Mouse (Mus musculus) megakaryocyte, embryonic 14.5 days (primary cell): ENCODE data around the gene Ppm1k. TPM values are rescaled to one million over a fixed set of nuclear protein-coding genes. Genes with fewer than 3 reads are reported as not detected.

Experiments
- H3K27me3 ChIP-seq: replicated peaks from 2 replicates; pipeline ENCODE3; 2012; ENCODE audit warnings: inconsistent platforms
- H3K36me3 ChIP-seq: replicated peaks from 2 replicates; pipeline ENCODE3; 2012; ENCODE audit warnings: low read length, inconsistent platforms, mixed read lengths
- H3K4me1 ChIP-seq: 2 replicates; pipeline ENCODE4 v1.6.1; 2012; ENCODE audit warnings: inconsistent platforms
- H3K4me3 ChIP-seq: replicated peaks from 2 replicates; pipeline ENCODE3; 2012; ENCODE audit warnings: moderate library complexity, mild to moderate bottlenecking, inconsistent platforms
- H3K9me3 ChIP-seq: 2 replicates; pipeline ENCODE4 v1.6.1; 2012; ENCODE audit warnings: inconsistent platforms
- FLI1 ChIP-seq: IDR thresholded peaks from 2 replicates; pipeline ENCODE4 v1.6.1; 2012; ENCODE audit warnings: low read length, inconsistent platforms, mixed read lengths
- GATA1 ChIP-seq: IDR thresholded peaks from 3 replicates; pipeline ENCODE4 v1.6.1; 2012; ENCODE audit warnings: mixed read lengths, low read length, inconsistent platforms, borderline replicate concordance
- polyA plus RNA-seq: library from polyadenylated mRNA; stranded (reverse); fragments of >175 nt; gene quantifications from 2 replicates; pipeline ENCODE4 v1.2.3, GENCODE M21; 2012; ENCODE audit warnings: low replicate concordance; ENCODE audit not compliant: insufficient read depth

Gene Ppm1k
- polyA plus RNA-seq, result 0.08 TPM in 1 of 2 replicates, not detected in the other

GRCm38 (mm10) chr6:57535386-57535936 is at the start of gene Ppm1k:
TSS of gene Ppm1k (minus strand) at chr6:57535468.
- no peaks in the 10 kb centered on the region for H3K9me3 ChIP-seq

GRCm38 (mm10) chr6:57582356-57582755 is 47.1 kb upstream of the Ppm1k start:
- peaks cover 27% of the 10 kb centered on the region for H3K36me3 ChIP-seq
- H3K9me3 ChIP-seq, result no peaks in the 10 kb centered on the region
- peaks cover 7% of the 10 kb centered on the region for H3K4me1 ChIP-seq
- no peak for TF ChIP-seq FLI1
- no peak for TF ChIP-seq GATA1
- peak overlapping the region; percentile 83 for H3K4me3 ChIP-seq
- no peaks in the 10 kb centered on the region for H3K27me3 ChIP-seq

More at GRCm38 (mm10) chr6:57535386-57535936, at the start of gene Ppm1k:
- peaks cover 37% of the 10 kb centered on the region for H3K4me1 ChIP-seq
- H3K27me3 ChIP-seq, result no peaks in the 10 kb centered on the region
- peak within 1 kb of the TSS; percentile 93 for H3K4me3 ChIP-seq
- no peaks in the 10 kb centered on the region for H3K36me3 ChIP-seq
- TF ChIP-seq GATA1, result no peak

GRCm38 (mm10) chr6:57581595-57581994 is 46.3 kb upstream of the Ppm1k start:
- Histone ChIP-seq H3K9me3 (no peaks in the 10 kb centered on the region), H3K27me3 (no peaks in the 10 kb centered on the region), H3K36me3 (peaks cover 23% of the 10 kb centered on the region), H3K4me1 (peaks cover 7% of the 10 kb centered on the region), H3K4me3 (peak overlapping the region; percentile 95)
- TF ChIP-seq FLI1, result no peak
- no peak for TF ChIP-seq GATA1

GRCm38 (mm10) chr6:57580881-57581548 is 45.7 kb upstream of the Ppm1k start, which contains the start of gene Herc6:
TSS of gene Herc6 (plus strand) at chr6:57581000.
- TF ChIP-seq GATA1 (no peak), FLI1 (peak; percentile 26; the same call in 1 of the 2 replicates)
- H3K4me3 ChIP-seq, result peak within 1 kb of the TSS; percentile 95
- peaks cover 7% of the 10 kb centered on the region for H3K4me1 ChIP-seq

GRCm38 (mm10) chr6:57571587-57571986 is 36.3 kb upstream of the Ppm1k start:
- Histone ChIP-seq H3K27me3 (no peaks in the 10 kb centered on the region), H3K9me3 (no peaks in the 10 kb centered on the region), H3K36me3 (no peaks in the 10 kb centered on the region), H3K4me1 (peaks cover 11% of the 10 kb centered on the region), H3K4me3 (no peak overlapping the region)
- no peak for TF ChIP-seq FLI1
- no peak for TF ChIP-seq GATA1

More at GRCm38 (mm10) chr6:57580881-57581548, 45.7 kb upstream of the Ppm1k start, which contains the start of gene Herc6:
- Histone ChIP-seq H3K36me3 (peaks cover 18% of the 10 kb centered on the region), H3K27me3 (no peaks in the 10 kb centered on the region), H3K9me3 (no peaks in the 10 kb centered on the region)

- H3K27me3 ChIP-seq, result no peaks in the 10 kb centered on the region
- H3K4me1 ChIP-seq, result peaks cover 11% of the 10 kb centered on the region
- TF ChIP-seq FLI1 (no peak), GATA1 (no peak)
- H3K36me3 ChIP-seq, result no peaks in the 10 kb centered on the region
- no peak overlapping the region for H3K4me3 ChIP-seq
- H3K9me3 ChIP-seq, result no peaks in the 10 kb centered on the region
These were observed 35.1 kb upstream of the Ppm1k start for GRCm38 (mm10) chr6:57570170-57570974.

- Histone ChIP-seq H3K9me3 (no peaks in the 10 kb centered on the region), H3K27me3 (no peaks in the 10 kb centered on the region), H3K4me3 (no peak overlapping the region), H3K4me1 (peaks cover 8% of the 10 kb centered on the region), H3K36me3 (no peaks in the 10 kb centered on the region)
- TF ChIP-seq GATA1, result no peak
- no peak for TF ChIP-seq FLI1
These were observed 32.4 kb upstream of the Ppm1k start for GRCm38 (mm10) chr6:57567630-57568029.

GRCm38 (mm10) chr6:57565452-57565851 is 30.2 kb upstream of the Ppm1k start:
- Histone ChIP-seq H3K9me3 (peaks cover 12% of the 10 kb centered on the region), H3K4me3 (no peak overlapping the region)
- TF ChIP-seq GATA1 (no peak), FLI1 (no peak)

GRCm38 (mm10) chr6:57563454-57563853 is 28.2 kb upstream of the Ppm1k start:
- Histone ChIP-seq H3K27me3 (no peaks in the 10 kb centered on the region), H3K36me3 (no peaks in the 10 kb centered on the region), H3K9me3 (peaks cover 16% of the 10 kb centered on the region), H3K4me1 (no peaks in the 10 kb centered on the region; the same call in 1 of the 2 replicates), H3K4me3 (no peak overlapping the region)
- TF ChIP-seq FLI1, result no peak

More at GRCm38 (mm10) chr6:57565452-57565851, 30.2 kb upstream of the Ppm1k start:
- H3K4me1 ChIP-seq, result peaks cover 3% of the 10 kb centered on the region
- H3K27me3 ChIP-seq, result no peaks in the 10 kb centered on the region
- H3K36me3 ChIP-seq, result no peaks in the 10 kb centered on the region

- Histone ChIP-seq H3K27me3 (peaks cover 1% of the 10 kb centered on the region), H3K9me3 (peaks cover 16% of the 10 kb centered on the region), H3K4me3 (no peak overlapping the region), H3K36me3 (no peaks in the 10 kb centered on the region), H3K4me1 (no peaks in the 10 kb centered on the region)
- TF ChIP-seq FLI1 (no peak), GATA1 (no peak)
These were observed 22.6 kb upstream of the Ppm1k start for GRCm38 (mm10) chr6:57557796-57558317.
